Mouse (Mus musculus) MEL (cell line): ENCODE results near the gene 0610010K14Rik. TPM values are rescaled to one million over a fixed set of nuclear protein-coding genes. Genes with fewer than 3 reads are reported as not detected.
A peak's percentile ranks its signal among the peaks of the same experiment; 100 is the strongest.

ENCODE experiments used
- DNase-seq: peaks from one replicate; pipeline ENCODE4 v3.0.0; 2011; ENCODE audit warnings: low read depth, low spot score
- H3K27ac ChIP-seq: 2 replicates; pipeline ENCODE4 v1.5.1; 2012; ENCODE audit warnings: low read depth, mild to moderate bottlenecking, control low read depth, low read length, moderate library complexity; ENCODE audit not compliant: control insufficient read depth
- H3K27me3 ChIP-seq, 2 experiments: fragments of 150-350 bp in 1 of 2; sonication (generic) in 1 of 2; 2 replicates each; pipeline ENCODE4 v1.6.1; 2012; ENCODE audit warnings: low read length in 2 of 2, mild to moderate bottlenecking in 2 of 2, improper control_type of control experiment in 1 of 2, moderate library complexity in 1 of 2; ENCODE audit not compliant: insufficient read depth in 2 of 2, control insufficient read depth in 1 of 2
- H3K36me3 ChIP-seq, 2 experiments: 2 replicates each; pipeline ENCODE4 v1.6.1; 2012 to 2014; ENCODE audit warnings: low read length in 2 of 2, improper control_type of control experiment in 1 of 2, inconsistent platforms in 1 of 2, mild to moderate bottlenecking in 1 of 2; ENCODE audit not compliant: insufficient read depth in 2 of 2, control insufficient read depth in 1 of 2
- H3K4me1 ChIP-seq, 2 experiments: fragments of 150-350 bp in 1 of 2; sonication (generic) in 1 of 2; 2 replicates each; pipeline ENCODE4 v1.6.1; 2012; ENCODE audit warnings: low read length in 2 of 2, improper control_type of control experiment in 1 of 2, mild to moderate bottlenecking in 1 of 2; ENCODE audit not compliant: insufficient read depth in 2 of 2, control insufficient read depth in 1 of 2
- H3K4me3 ChIP-seq, 2 experiments: fragments of 150-350 bp in 1 of 2; sonication (generic) in 1 of 2; 2 replicates each; pipeline ENCODE4 v1.5.1; 2012; ENCODE audit warnings: low read depth in 2 of 2, low read length in 2 of 2, mild to moderate bottlenecking in 2 of 2, moderate library complexity in 2 of 2, control low read depth in 1 of 2, improper control_type of control experiment in 1 of 2; ENCODE audit not compliant: control insufficient read depth in 1 of 2, insufficient read depth in 1 of 2
- H3K79me2 ChIP-seq: 2 replicates; pipeline ENCODE4 v1.6.1; 2012; ENCODE audit warnings: mild to moderate bottlenecking, low read length, moderate library complexity; ENCODE audit not compliant: control insufficient read depth, poor library complexity, insufficient read depth
- H3K9ac ChIP-seq: 2 replicates; pipeline ENCODE4 v1.6.1; 2012; ENCODE audit warnings: low read depth, mild to moderate bottlenecking, control low read depth, low read length, moderate library complexity; ENCODE audit not compliant: control insufficient read depth, poor library complexity, severe bottlenecking
- H3K9me3 ChIP-seq: fragments of 150-350 bp; sonication (generic); replicated peaks from 2 replicates; pipeline ENCODE4 v1.6.1; 2012; ENCODE audit warnings: mild to moderate bottlenecking, low read length, improper control_type of control experiment, moderate library complexity; ENCODE audit not compliant: insufficient read depth
- CHD1 ChIP-seq: IDR thresholded peaks from 2 replicates; pipeline ENCODE4 v1.6.1; 2012; ENCODE audit warnings: low read depth, mild to moderate bottlenecking, inconsistent platforms, low read length, improper control_type of control experiment
- CHD2 ChIP-seq: IDR thresholded peaks from 2 replicates; pipeline ENCODE4 v1.6.1; 2011; ENCODE audit warnings: low read length, improper control_type of control experiment
- CTCF ChIP-seq, 3 experiments: IDR thresholded peaks in 2 of 3; conservative IDR thresholded peaks in 1 of 3; 2 replicates each; pipeline ENCODE4 v1.5.1; 2011 to 2012; ENCODE audit warnings: low read length in 3 of 3, low read depth in 2 of 3, mild to moderate bottlenecking in 2 of 3, improper control_type of control experiment in 1 of 3, inconsistent platforms in 1 of 3, mixed read lengths in 1 of 3, moderate library complexity in 1 of 3; ENCODE audit not compliant: control insufficient read depth in 1 of 3, insufficient read depth in 1 of 3, poor library complexity in 1 of 3, severe bottlenecking in 1 of 3
- E2F4 ChIP-seq: IDR thresholded peaks from 2 replicates; pipeline ENCODE4 v1.6.1; 2011; ENCODE audit warnings: low read depth, low read length, improper control_type of control experiment, borderline replicate concordance
- EP300 ChIP-seq, 2 experiments: IDR thresholded peaks; 2 replicates each; pipeline ENCODE4 v1.6.1; 2011; ENCODE audit warnings: improper control_type of control experiment in 2 of 2, low read length in 2 of 2, low read depth in 1 of 2, mild to moderate bottlenecking in 1 of 2
- GATA1 ChIP-seq: IDR thresholded peaks from 2 replicates; pipeline ENCODE4 v1.6.1; 2011; ENCODE audit warnings: low read depth, low read length, improper control_type of control experiment
- HCFC1 ChIP-seq: IDR thresholded peaks from 2 replicates; pipeline ENCODE4 v1.6.1; 2012; ENCODE audit warnings: low read depth, mild to moderate bottlenecking, inconsistent platforms, low read length, improper control_type of control experiment, moderate library complexity
- JUND ChIP-seq: IDR thresholded peaks from 2 replicates; pipeline ENCODE4 v1.6.1; 2011; ENCODE audit warnings: low read depth, mild to moderate bottlenecking, improper control_type of control experiment, low read length
- KAT2A ChIP-seq: conservative IDR thresholded peaks from 2 replicates; pipeline ENCODE4 v1.6.1; 2012; ENCODE audit warnings: low read depth, low read length, improper control_type of control experiment, inconsistent platforms
- MAFK ChIP-seq: IDR thresholded peaks from 2 replicates; pipeline ENCODE4 v1.6.1; 2011; ENCODE audit warnings: low read depth, mild to moderate bottlenecking, low read length, improper control_type of control experiment, borderline replicate concordance
- MAX ChIP-seq: IDR thresholded peaks from 2 replicates; pipeline ENCODE4 v1.6.1; 2011; ENCODE audit warnings: low read length, improper control_type of control experiment
- MAZ ChIP-seq: IDR thresholded peaks from 2 replicates; pipeline ENCODE4 v1.6.1; 2012; ENCODE audit warnings: low read depth, mild to moderate bottlenecking, inconsistent platforms, low read length, improper control_type of control experiment
- MXI1 ChIP-seq: IDR thresholded peaks from 2 replicates; pipeline ENCODE4 v1.6.1; 2011; ENCODE audit warnings: mild to moderate bottlenecking, low read depth, low read length, improper control_type of control experiment
- MYC ChIP-seq: IDR thresholded peaks from 2 replicates; pipeline ENCODE4 v1.6.1; 2011; ENCODE audit warnings: low read depth, mild to moderate bottlenecking, low read length, improper control_type of control experiment, moderate library complexity
- NRF1 ChIP-seq: IDR thresholded peaks from 2 replicates; pipeline ENCODE4 v1.6.1; 2014; ENCODE audit warnings: low read depth, mild to moderate bottlenecking, inconsistent platforms, low read length, improper control_type of control experiment, moderate library complexity; ENCODE audit not compliant: poor library complexity, insufficient read depth, severe bottlenecking
- POLR2A ChIP-seq, 2 experiments: IDR thresholded peaks; 2 replicates each; pipeline ENCODE4 v1.6.1; 2011 to 2012; ENCODE audit warnings: low read length in 2 of 2, mild to moderate bottlenecking in 2 of 2, control low read depth in 1 of 2, improper control_type of control experiment in 1 of 2, low read depth in 1 of 2, moderate library complexity in 1 of 2; ENCODE audit not compliant: control insufficient read depth in 1 of 2, insufficient read depth in 1 of 2, poor library complexity in 1 of 2
- POLR2AphosphoS2 ChIP-seq: IDR thresholded peaks from 2 replicates; pipeline ENCODE4 v1.6.1; 2011; ENCODE audit warnings: low read length, improper control_type of control experiment
- POLR2AphosphoS5 ChIP-seq: IDR thresholded peaks from 2 replicates; pipeline ENCODE4 v1.6.1; 2012; ENCODE audit warnings: low read depth, borderline replicate concordance, mild to moderate bottlenecking, inconsistent platforms, low read length, moderate library complexity, mixed read lengths
- RAD21 ChIP-seq: IDR thresholded peaks from 2 replicates; pipeline ENCODE4 v1.6.1; 2011; ENCODE audit warnings: mild to moderate bottlenecking, low read depth, low read length, improper control_type of control experiment
- RCOR1 ChIP-seq: IDR thresholded peaks from 2 replicates; pipeline ENCODE4 v1.6.1; 2012; ENCODE audit warnings: low read depth, mild to moderate bottlenecking, inconsistent platforms, low read length, improper control_type of control experiment
- SMC3 ChIP-seq: IDR thresholded peaks from 2 replicates; pipeline ENCODE4 v1.6.1; 2011; ENCODE audit warnings: low read depth, low read length, improper control_type of control experiment
- TBP ChIP-seq: IDR thresholded peaks from 2 replicates; pipeline ENCODE4 v1.8.0; 2011; ENCODE audit warnings: low read depth, low read length, improper control_type of control experiment
- UBTF ChIP-seq: IDR thresholded peaks from 2 replicates; pipeline ENCODE4 v1.6.1; 2012; ENCODE audit warnings: low read depth, mild to moderate bottlenecking, inconsistent platforms, low read length, improper control_type of control experiment, moderate library complexity, borderline replicate concordance; ENCODE audit not compliant: insufficient read depth
- USF1 ChIP-seq: IDR thresholded peaks from 2 replicates; pipeline ENCODE4 v1.6.1; 2014; ENCODE audit warnings: low read depth, mild to moderate bottlenecking, inconsistent platforms, low read length, improper control_type of control experiment, moderate library complexity
- USF2 ChIP-seq, 2 experiments: IDR thresholded peaks; 2 replicates each; pipeline ENCODE4 v1.6.1; 2011 to 2012; ENCODE audit warnings: improper control_type of control experiment in 2 of 2, low read length in 2 of 2, borderline replicate concordance in 1 of 2, inconsistent platforms in 1 of 2, low read depth in 1 of 2, mild to moderate bottlenecking in 1 of 2; ENCODE audit not compliant: insufficient read depth in 1 of 2
- ZC3H11A ChIP-seq: IDR thresholded peaks from 2 replicates; pipeline ENCODE4 v1.6.1; 2012; ENCODE audit warnings: low read depth, mild to moderate bottlenecking, inconsistent platforms, low read length, improper control_type of control experiment
- ZMIZ1 ChIP-seq: IDR thresholded peaks from 2 replicates; pipeline ENCODE4 v1.6.1; 2012; ENCODE audit warnings: low read depth, mild to moderate bottlenecking, inconsistent platforms, low read length, improper control_type of control experiment, moderate library complexity
- polyA plus RNA-seq, 2 experiments: library from polyadenylated mRNA; stranded (reverse) in 1 of 2; unstranded in 1 of 2; fragments of >175 nt in 1 of 2; fragments of >200 nt in 1 of 2; gene quantifications; 2 replicates each; pipeline versions ENCODE4 v1.2.1 to v1.2.4; 2012; ENCODE audit warnings: low replicate concordance in 2 of 2, low read depth in 1 of 2; ENCODE audit not compliant: insufficient read length in 2 of 2, insufficient read depth in 1 of 2, missing spikeins in 1 of 2
- total RNA-seq: library from RNA; depleted of rRNA; stranded (reverse); fragments of 300-350 nt; gene quantifications from 2 replicates; pipeline ENCODE4 v1.2.3, GENCODE M21; 2012

0610010K14Rik gene
- total and polyA plus RNA-seq, 3 experiments, result 60.4 to 189 TPM; not detected in 1

- H3K9me3 ChIP-seq, result no peaks in the 10 kb centered on the region
- peaks cover 2% of the 10 kb centered on the region in 2 experiments for H3K27me3 ChIP-seq
- TF ChIP-seq NRF1 (no peak), POLR2AphosphoS5 (no peak), USF2 (IDR thresholded peaks at IDR 0.05; ENCODE audit: borderline replicate concordance in 1 of 2, insufficient read depth in 1 of 2, low read depth in 1 of 2, low read length in 2 of 2) (no peak), MYC (no peak), POLR2A (IDR thresholded peaks at IDR 0.05; ENCODE audit: control insufficient read depth in 1 of 2, insufficient read depth in 1 of 2, low read depth in 1 of 2, low read length in 2 of 2, poor library complexity in 1 of 2) (no peak), JUND (no peak), SMC3 (peak; percentile 41), GATA1 (peak; percentile 46; the same call in 1 of the 2 replicates), CTCF (IDR thresholded peaks at IDR 0.05 in 2 of 3, conservative IDR thresholded peaks at IDR 0.05 in 1 of 3; ENCODE audit: control insufficient read depth in 1 of 3, insufficient read depth in 1 of 3, low read depth in 2 of 3, low read length in 3 of 3, poor library complexity in 1 of 3, severe bottlenecking in 1 of 3) (peak; percentile 29 to 86 (median 69); a peak in 5 of 6 replicates), MAX (no peak), RAD21 (peak; percentile 32), HCFC1 (no peak), MXI1 (no peak)
- H3K9ac ChIP-seq, result no peak overlapping the region
- H3K79me2 ChIP-seq, result no peaks in the 10 kb centered on the region
- DNase-seq, result peak; percentile 83
- no peaks in the 10 kb centered on the region for H3K4me1 ChIP-seq
- H3K36me3 ChIP-seq, result no peaks in the 10 kb centered on the region
- no peak overlapping the region for H3K27ac ChIP-seq
- H3K4me3 ChIP-seq, result no peak overlapping the region
Observed at GRCm38 (mm10) chr11:70247136-70247845, 9.6 kb upstream of the 0610010K14Rik start.

GRCm38 (mm10) chr11:70242591-70242990 is 4.9 kb upstream of the 0610010K14Rik start:
- H3K36me3 ChIP-seq, result no peaks in the 10 kb centered on the region; a peak in 1 of 4 replicates
- H3K4me3 ChIP-seq, result no peak overlapping the region

More at GRCm38 (mm10) chr11:70242591-70242990, 4.9 kb upstream of the 0610010K14Rik start:
- Histone ChIP-seq H3K9me3 (no peaks in the 10 kb centered on the region), H3K9ac (no peak overlapping the region), H3K79me2 (peaks cover 16% of the 10 kb centered on the region), H3K27me3 (peaks cover 0 to 2% of the 10 kb centered on the region in 2 experiments; a peak in 2 of 4 replicates), H3K4me1 (no peaks in the 10 kb centered on the region; a peak in 2 of 4 replicates), H3K27ac (no peak overlapping the region)
- no peak for DNase-seq
- TF ChIP-seq E2F4 (no peak), USF1 (no peak), JUND (no peak), ZMIZ1 (no peak), EP300 (IDR thresholded peaks at IDR 0.05; ENCODE audit: low read depth in 1 of 2, low read length in 2 of 2) (no peak), USF2 (IDR thresholded peaks at IDR 0.05; ENCODE audit: borderline replicate concordance in 1 of 2, insufficient read depth in 1 of 2, low read depth in 1 of 2, low read length in 2 of 2) (no peak), MAZ (no peak), TBP (no peak), MAFK (no peak), CHD2 (no peak), RAD21 (no peak), RCOR1 (no peak), KAT2A (no peak), MAX (no peak), POLR2AphosphoS2 (no peak), CHD1 (no peak), ZC3H11A (no peak), UBTF (no peak)
